Mouse (Mus musculus): ENCODE results near the gene Tbc1d25. TPM values are rescaled to one million over a fixed set of nuclear protein-coding genes. Genes with fewer than 3 reads are reported as not detected.
A peak's percentile ranks its signal among the peaks of the same experiment; 100 is the strongest.

The Tbc1d25 gene
- total RNA-seq, 2 experiments from 2014 or later: 1.1 to 1.7 TPM

GRCm38 (mm10) chrX:8182871-8183540 lies 7.0 kb upstream of the Tbc1d25 start:
- no peak for ATAC-seq (replicated peaks; ENCODE audit: low FRiP score, poor library complexity, severe bottlenecking)

- ATAC-seq (replicated peaks; ENCODE audit: low FRiP score, poor library complexity, severe bottlenecking): no peak
Observed at GRCm38 (mm10) chrX:8179646-8180045, 3.7 kb upstream of the Tbc1d25 start.

- no peak for ATAC-seq (replicated peaks; ENCODE audit: low FRiP score, poor library complexity, severe bottlenecking)
Observed at GRCm38 (mm10) chrX:8178871-8179270, 2.9 kb upstream of the Tbc1d25 start.

GRCm38 (mm10) chrX:8175169-8175503 lies 845 bp downstream of the Tbc1d25 start:
- no peak for ATAC-seq (replicated peaks; ENCODE audit: low FRiP score, poor library complexity, severe bottlenecking)

GRCm38 (mm10) chrX:8167716-8168647 lies 8.0 kb downstream of the Tbc1d25 start:
- no peak for ATAC-seq (replicated peaks; ENCODE audit: low FRiP score, poor library complexity, severe bottlenecking)

- no peak for ATAC-seq (replicated peaks; ENCODE audit: low FRiP score, poor library complexity, severe bottlenecking)
Observed at GRCm38 (mm10) chrX:8164471-8164870, 11.5 kb downstream of the Tbc1d25 start.

GRCm38 (mm10) chrX:8163076-8163475 lies 12.9 kb downstream of the Tbc1d25 start:
- no peak for ATAC-seq (replicated peaks; ENCODE audit: low FRiP score, poor library complexity, severe bottlenecking)

- peak; percentile 94 for ATAC-seq (replicated peaks; ENCODE audit: low FRiP score, poor library complexity, severe bottlenecking)
Observed at GRCm38 (mm10) chrX:8145153-8145991, 30.6 kb downstream of the Tbc1d25 start, which contains the start of gene Rbm3. Gene Rbm3 (minus strand): TSS chrX:8145880.

GRCm38 (mm10) chrX:8143750-8144149 lies 32.2 kb downstream of the Tbc1d25 start:
- ATAC-seq (replicated peaks; ENCODE audit: low FRiP score, poor library complexity, severe bottlenecking): no peak

GRCm38 (mm10) chrX:8142948-8143347 lies 33.0 kb downstream of the Tbc1d25 start:
- ATAC-seq (replicated peaks; ENCODE audit: low FRiP score, poor library complexity, severe bottlenecking): no peak

GRCm38 (mm10) chrX:8141058-8141457 lies 34.9 kb downstream of the Tbc1d25 start:
- ATAC-seq (replicated peaks; ENCODE audit: low FRiP score, poor library complexity, severe bottlenecking): no peak

GRCm38 (mm10) chrX:8140446-8140845 lies 35.5 kb downstream of the Tbc1d25 start:
- ATAC-seq (replicated peaks; ENCODE audit: low FRiP score, poor library complexity, severe bottlenecking): no peak

GRCm38 (mm10) chrX:8139480-8139879 lies 36.5 kb downstream of the Tbc1d25 start:
- no peak for ATAC-seq (replicated peaks; ENCODE audit: low FRiP score, poor library complexity, severe bottlenecking)

GRCm38 (mm10) chrX:8135886-8136285 lies 40.1 kb downstream of the Tbc1d25 start:
- no peak for ATAC-seq (replicated peaks; ENCODE audit: low FRiP score, poor library complexity, severe bottlenecking)

GRCm38 (mm10) chrX:8132017-8132976 lies 43.7 kb downstream of the Tbc1d25 start, which contains the start of gene Wdr13:
Gene Wdr13 (minus strand): TSS chrX:8132892.
- peak; percentile 96 for ATAC-seq (replicated peaks; ENCODE audit: low FRiP score, poor library complexity, severe bottlenecking)

GRCm38 (mm10) chrX:8131393-8131792 lies 44.6 kb downstream of the Tbc1d25 start:
- no peak for ATAC-seq (replicated peaks; ENCODE audit: low FRiP score, poor library complexity, severe bottlenecking)

- ATAC-seq (replicated peaks; ENCODE audit: low FRiP score, poor library complexity, severe bottlenecking): peak; percentile 60; the same call in 1 of the 2 replicates
Observed at GRCm38 (mm10) chrX:8125235-8125634, 50.7 kb downstream of the Tbc1d25 start.

GRCm38 (mm10) chrX:8123821-8124470 lies 52.0 kb downstream of the Tbc1d25 start:
- no peak for ATAC-seq (replicated peaks; ENCODE audit: low FRiP score, poor library complexity, severe bottlenecking)

Measured in erythroblast, adult 5-6 weeks (primary cell).